Mouse (Mus musculus): ENCODE measurements around the gene Gm49321.

DNA sequence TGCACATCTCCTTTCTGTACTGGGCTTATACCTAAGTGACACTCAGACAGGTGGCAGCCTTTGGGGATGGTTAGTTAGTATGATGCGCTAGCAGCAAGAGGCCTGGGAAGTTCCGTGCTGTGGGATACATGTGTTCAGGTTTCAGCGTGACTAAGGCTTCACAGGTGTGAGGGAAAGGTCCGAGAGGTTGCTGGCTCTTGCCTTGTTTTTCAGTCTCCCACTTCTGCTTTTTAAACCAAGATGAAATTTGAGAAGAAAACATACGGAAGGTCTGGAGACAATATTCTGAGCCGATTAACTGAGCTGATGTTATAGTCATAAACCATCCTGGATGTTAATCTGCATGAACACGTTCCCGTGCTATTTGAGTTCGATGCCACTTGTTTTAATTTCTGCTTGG lies 65.0 kb downstream of the Gm49321 start:
- TF ChIP-seq CTCF (IDR thresholded peaks at IDR 0.05; ENCODE audit: extremely low read depth, insufficient read length, insufficient replicate concordance, low read depth, low read length) (no peak), POLR2A (IDR thresholded peaks at IDR 0.05; ENCODE audit: low read depth, low read length) (no peak)

Measured in small intestine, adult 2 months (tissue).